Mouse (Mus musculus) limb, embryonic 11.5 days (tissue): Measurements from ENCODE around the gene Hspa1l. TPM values are rescaled to one million over a fixed set of nuclear protein-coding genes. Genes with fewer than 3 reads are reported as not detected.

Experiments used
- ATAC-seq: fragments of 200-750 bp; cut with Nextera tagmentation; 2 replicates; pipeline ENCODE4 v1.8.0; 2017; ENCODE audit warnings: low read depth; ENCODE audit not compliant: insufficient number of reproducible peaks, low FRiP score, low TSS enrichment
- DNase-seq: peaks from one replicate; pipeline ENCODE4 v3.0.0-alpha.2; 2015; ENCODE audit warnings: low spot score
- H3K27ac ChIP-seq: fragments of 300-500 bp; sonication (generic); replicated peaks from 2 replicates; pipeline ENCODE4 v1.5.1; 2014; ENCODE audit warnings: low read depth, mild to moderate bottlenecking, low read length
- H3K27me3 ChIP-seq: fragments of 300-500 bp; sonication (generic); 2 replicates; pipeline ENCODE4 v1.6.1; 2014; ENCODE audit warnings: mild to moderate bottlenecking, low read length, mixed read lengths; ENCODE audit not compliant: control insufficient read depth, insufficient read depth
- H3K36me3 ChIP-seq: fragments of 300-500 bp; sonication (generic); 2 replicates; pipeline ENCODE4 v1.6.1; 2014; ENCODE audit warnings: mild to moderate bottlenecking, low read length, moderate library complexity, mixed read lengths; ENCODE audit not compliant: control insufficient read depth, insufficient read depth
- H3K4me1 ChIP-seq: fragments of 300-500 bp; sonication (generic); 2 replicates; pipeline ENCODE4 v1.6.1; 2014; ENCODE audit warnings: low read length, mixed read lengths; ENCODE audit not compliant: control insufficient read depth, insufficient read depth
- H3K4me2 ChIP-seq: fragments of 300-500 bp; sonication (generic); 2 replicates; pipeline ENCODE4 v1.6.1; 2014; ENCODE audit warnings: low read depth, mild to moderate bottlenecking, moderate library complexity; ENCODE audit not compliant: severe bottlenecking
- H3K4me3 ChIP-seq: fragments of 300-500 bp; sonication (generic); 2 replicates; pipeline ENCODE4 v1.5.1; 2014; ENCODE audit warnings: low read depth, low read length
- H3K9ac ChIP-seq: fragments of 300-500 bp; sonication (generic); 2 replicates; pipeline ENCODE4 v1.6.1; 2014; ENCODE audit warnings: mild to moderate bottlenecking, low read length
- H3K9me3 ChIP-seq: fragments of 300-500 bp; sonication (generic); 2 replicates; pipeline ENCODE4 v1.6.1; 2016; ENCODE audit warnings: low read length; ENCODE audit not compliant: control insufficient read depth
- WGBS: fragments of 180-500 bp; shearing (Covaris S2); extraction: QIAGEN DNeasy Blood & Tissue Kit; methylation state at CpG from one replicate; pipeline ENCODE4 v1.1.7; 2014; 5-methylcytosine and 5-hydroxymethylcytosine counted together
- polyA plus RNA-seq: library from polyadenylated mRNA; unstranded; fragments of >200 nt; fragmentation: Nextera tagmentation; extraction: Ambion mirVana; gene quantifications from 2 replicates; pipeline ENCODE4 v1.2.1, GENCODE M21; 2014

Gene Hspa1l
- polyA plus RNA-seq, 1 experiment from 2014 or later = 1.5 TPM

DNA sequence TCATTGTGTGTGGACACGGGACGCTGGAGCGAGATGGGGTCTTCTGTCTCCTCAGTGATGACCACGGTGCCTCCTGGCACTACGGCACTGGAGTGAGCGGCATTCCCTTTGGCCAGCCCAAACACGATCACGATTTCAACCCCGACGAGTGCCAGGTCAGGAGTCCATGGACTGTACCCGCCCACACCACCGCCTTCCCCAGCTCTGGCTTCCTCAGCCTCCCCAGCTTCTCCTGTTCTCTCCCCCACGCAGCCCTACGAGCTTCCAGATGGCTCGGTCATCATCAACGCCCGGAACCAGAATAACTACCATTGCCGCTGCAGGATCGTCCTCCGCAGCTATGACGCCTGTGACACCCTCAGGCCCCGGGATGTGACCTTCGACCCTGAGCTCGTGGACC is 38.5 kb upstream of the Hspa1l start:
- WGBS = 77% methylated on average over 22 of the region's 24 CpGs
- Histone ChIP-seq H3K9ac (no peak overlapping the region), H3K27me3 (no peaks in the 10 kb centered on the region), H3K36me3 (no peaks in the 10 kb centered on the region), H3K4me2 (no peak overlapping the region), H3K27ac (no peak overlapping the region), H3K9me3 (no peaks in the 10 kb centered on the region), H3K4me3 (no peak overlapping the region), H3K4me1 (peaks cover 4% of the 10 kb centered on the region)
- DNase-seq = no peak
- ATAC-seq = no peak

DNA sequence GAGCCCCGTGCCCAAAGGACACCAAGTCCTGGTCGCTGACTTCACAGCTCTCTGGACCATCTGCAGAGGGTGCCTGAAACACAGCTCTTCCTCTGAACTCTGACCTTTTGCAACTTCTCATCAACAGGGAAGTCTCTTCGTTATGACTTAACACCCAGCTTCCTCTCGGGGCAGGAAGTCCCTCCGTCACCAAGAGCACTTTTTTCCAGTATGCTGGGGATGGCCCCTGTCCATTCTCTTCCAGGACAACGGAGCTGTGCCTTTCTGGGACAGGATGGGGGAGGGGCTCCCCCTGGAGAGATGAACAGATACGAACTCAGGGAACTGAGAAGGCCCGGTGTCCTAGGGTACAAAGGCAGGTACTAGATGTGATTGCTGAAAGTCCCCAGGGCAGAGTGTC is 37.7 kb upstream of the Hspa1l start:
- Histone ChIP-seq H3K36me3 (no peaks in the 10 kb centered on the region), H3K4me2 (no peak overlapping the region), H3K27me3 (no peaks in the 10 kb centered on the region), H3K9ac (no peak overlapping the region), H3K9me3 (no peaks in the 10 kb centered on the region), H3K4me3 (no peak overlapping the region), H3K4me1 (peaks cover 4% of the 10 kb centered on the region), H3K27ac (no peak overlapping the region)
- DNase-seq = no peak
- no peak for ATAC-seq
- 55% methylated on average over 8 of the region's 8 CpGs for WGBS

DNA sequence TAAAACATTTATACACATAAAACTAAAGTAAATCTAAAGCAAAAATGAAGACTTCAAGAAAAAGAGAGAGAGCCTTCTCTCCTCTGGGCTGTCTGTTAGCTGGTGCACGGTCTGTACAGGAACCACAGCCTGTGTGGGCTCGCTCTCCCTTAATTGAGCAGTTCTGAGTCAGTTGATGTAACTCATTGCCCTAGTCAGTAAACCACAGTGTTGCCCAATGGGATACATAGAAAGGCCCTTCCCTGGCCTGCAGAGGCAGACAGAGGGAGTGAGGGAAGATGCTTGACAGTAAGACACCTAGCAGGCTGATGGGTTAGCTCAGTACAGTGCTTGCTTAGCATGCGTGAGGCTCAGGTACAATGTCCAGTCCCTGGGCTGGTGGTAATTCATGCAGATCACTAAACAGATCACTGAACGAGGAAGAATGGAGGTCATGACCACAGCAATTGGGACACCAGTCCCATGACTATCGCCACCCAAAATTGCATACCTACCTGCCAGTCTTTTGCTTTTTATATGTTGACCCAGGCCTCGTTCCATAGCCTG is 34.5 kb upstream of the Hspa1l start:
- Histone ChIP-seq H3K4me3 (no peak overlapping the region), H3K36me3 (no peaks in the 10 kb centered on the region), H3K9ac (no peak overlapping the region), H3K9me3 (no peaks in the 10 kb centered on the region), H3K27me3 (no peaks in the 10 kb centered on the region), H3K27ac (no peak overlapping the region), H3K4me2 (no peak overlapping the region), H3K4me1 (0 out of 2 replicates have a peak, but pooled peaks cover 4% of the 10 kb centered on the region)
- WGBS = 81% methylated on average over 6 of the region's 6 CpGs
- ATAC-seq (no peak), DNase-seq (no peak)

DNA sequence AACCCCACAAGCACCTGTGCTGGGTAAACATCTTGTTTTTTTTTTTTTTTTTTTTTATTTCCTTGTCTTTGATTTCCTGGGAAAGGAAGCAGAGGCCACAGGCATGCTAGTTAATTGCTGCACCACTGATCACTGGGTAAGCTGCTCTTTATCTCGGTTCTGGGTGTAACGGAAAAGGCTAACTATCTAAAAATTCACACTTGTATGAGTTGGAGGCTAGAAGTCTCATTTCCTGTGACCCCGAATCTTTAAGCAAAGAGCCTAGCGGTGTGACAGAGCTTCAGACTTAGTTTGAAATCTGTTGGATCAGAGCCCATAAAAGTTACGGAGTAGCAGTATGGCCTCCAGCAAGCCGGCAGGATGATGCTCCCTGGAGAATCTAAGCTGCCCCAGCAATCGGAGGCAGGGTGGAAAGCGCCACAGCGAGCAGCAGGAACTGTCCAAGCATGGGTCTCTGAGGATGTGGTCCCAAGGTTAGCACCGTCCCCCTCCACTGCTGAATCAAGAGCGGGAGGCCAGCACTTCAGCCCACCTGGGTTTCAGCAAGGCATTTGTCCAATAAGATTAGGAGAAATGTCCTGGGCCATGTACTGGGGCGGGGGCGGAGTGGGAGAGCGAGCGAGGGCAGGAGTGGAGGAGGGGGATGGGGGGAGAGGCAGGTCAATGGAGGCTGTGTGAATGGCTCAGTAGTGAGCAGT is 31.0 kb upstream of the Hspa1l start:
- H3K27ac ChIP-seq = no peak overlapping the region; the same call in 1 of the 2 replicates
- H3K9me3 ChIP-seq = no peaks in the 10 kb centered on the region
- H3K4me2 ChIP-seq = peak overlapping the region; percentile 51
- ATAC-seq (peak; percentile 78; the same call in 1 of the 2 replicates), DNase-seq (peak; percentile 62)
- 8% methylated on average over 15 of the region's 15 CpGs for WGBS
- H3K4me1 ChIP-seq = 0 out of 2 replicates have a peak, but pooled peaks cover 4% of the 10 kb centered on the region
- peak overlapping the region; percentile 55 for H3K9ac ChIP-seq
- no peaks in the 10 kb centered on the region for H3K27me3 ChIP-seq
- peak overlapping the region; percentile 28 for H3K4me3 ChIP-seq
- H3K36me3 ChIP-seq = no peaks in the 10 kb centered on the region

DNA sequence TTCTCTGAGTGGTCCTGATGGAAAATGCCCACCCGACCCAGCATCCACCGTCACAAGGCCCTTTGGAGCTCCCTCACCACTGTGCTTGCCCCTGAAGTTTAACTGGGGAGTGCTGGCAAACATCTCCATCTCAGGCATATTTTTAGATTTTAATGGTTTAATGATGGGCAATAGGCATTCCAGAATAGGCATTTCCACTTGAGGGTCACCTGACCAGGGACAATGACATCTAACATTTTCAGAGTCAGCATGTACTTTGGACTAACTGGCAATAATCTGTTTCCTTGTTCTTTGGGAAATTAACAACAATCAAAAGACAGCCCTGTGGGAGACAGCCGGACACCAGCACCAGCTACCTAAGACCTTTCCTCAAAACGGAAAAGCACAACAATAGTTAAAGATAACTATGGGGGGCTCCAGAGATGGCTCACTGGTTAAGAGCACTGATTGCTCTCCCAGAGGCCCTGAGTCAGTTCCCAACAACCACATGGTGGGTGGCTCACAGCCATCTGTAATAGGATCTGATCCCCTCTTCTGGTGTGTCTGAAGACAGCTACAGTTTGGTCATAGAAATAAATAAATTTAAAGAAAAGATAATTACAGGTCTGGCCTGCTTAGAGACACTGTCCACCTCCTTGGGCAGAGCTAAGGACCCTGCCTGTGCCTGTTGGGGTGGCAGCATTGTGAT is 29.2 kb upstream of the Hspa1l start:
- H3K4me1 ChIP-seq = 0 out of 2 replicates have a peak, but pooled peaks cover 4% of the 10 kb centered on the region
- no peaks in the 10 kb centered on the region for H3K36me3 ChIP-seq
- no peak for DNase-seq
- no peak overlapping the region for H3K9ac ChIP-seq
- no peak overlapping the region for H3K4me3 ChIP-seq
- H3K27me3 ChIP-seq = no peaks in the 10 kb centered on the region
- no peak overlapping the region for H3K4me2 ChIP-seq
- no peak for ATAC-seq
- H3K9me3 ChIP-seq = no peaks in the 10 kb centered on the region
- WGBS = 88% methylated on average over 4 of the region's 4 CpGs
- H3K27ac ChIP-seq = no peak overlapping the region

DNA sequence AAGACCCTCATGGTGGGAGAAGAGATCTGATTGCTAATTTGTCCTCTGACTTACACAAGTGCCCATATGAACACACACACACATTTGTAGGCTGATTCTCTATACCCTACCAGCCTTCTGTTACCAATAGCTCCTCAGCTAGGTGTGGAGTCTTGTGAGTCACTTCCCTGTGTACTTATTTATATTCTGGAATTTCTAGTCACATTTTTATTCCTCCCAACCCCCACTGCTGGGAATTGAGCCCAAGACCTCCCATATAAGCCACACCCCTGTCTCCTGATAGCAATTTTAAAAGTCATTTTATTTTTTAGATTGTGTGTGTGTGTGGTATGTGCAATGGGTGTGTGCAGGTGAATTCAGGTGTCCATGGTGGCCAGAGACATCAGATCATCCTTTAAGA is 28.1 kb upstream of the Hspa1l start:
- no peaks in the 10 kb centered on the region for H3K36me3 ChIP-seq
- no peak overlapping the region for H3K27ac ChIP-seq
- no peak overlapping the region for H3K9ac ChIP-seq
- ATAC-seq (no peak), DNase-seq (no peak)
- no peaks in the 10 kb centered on the region for H3K27me3 ChIP-seq
- no peaks in the 10 kb centered on the region for H3K9me3 ChIP-seq
- no peak overlapping the region for H3K4me3 ChIP-seq
- H3K4me2 ChIP-seq = no peak overlapping the region
- H3K4me1 ChIP-seq = 0 out of 2 replicates have a peak, but pooled peaks cover 4% of the 10 kb centered on the region

DNA sequence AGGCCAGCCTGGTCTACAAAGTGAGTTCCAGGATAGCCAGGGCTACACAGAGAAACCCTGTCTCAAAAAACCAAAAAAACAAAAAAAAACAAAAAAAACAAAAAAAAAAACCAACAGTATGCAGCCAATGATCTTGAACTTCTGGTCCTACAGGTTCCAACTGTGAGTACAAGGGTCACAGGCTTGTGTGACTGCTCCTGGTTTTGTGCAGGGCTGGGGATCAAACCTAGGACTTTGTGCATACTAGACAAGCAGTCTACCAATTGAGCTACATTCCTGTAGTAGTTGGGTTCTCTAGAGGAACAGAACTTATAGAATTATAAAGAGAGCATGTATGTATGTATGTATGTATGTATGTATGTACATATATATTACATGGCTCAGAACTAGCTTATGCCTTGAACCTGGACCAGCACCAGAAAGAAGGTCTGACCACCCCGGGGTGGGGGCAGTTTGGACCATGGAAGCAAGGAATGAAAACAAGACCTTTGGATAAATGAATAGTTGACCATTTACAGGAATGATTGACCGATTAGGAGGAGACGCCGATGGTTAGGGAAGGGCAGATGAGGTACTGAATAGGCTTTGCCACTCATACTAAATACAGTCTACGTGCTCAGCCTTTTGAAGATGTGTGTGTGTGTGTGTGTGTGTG is 25.9 kb upstream of the Hspa1l start:
- no peak overlapping the region for H3K4me3 ChIP-seq
- no peak overlapping the region for H3K27ac ChIP-seq
- ATAC-seq (no peak), DNase-seq (no peak)
- H3K4me1 ChIP-seq = 0 out of 2 replicates have a peak, but pooled peaks cover 2% of the 10 kb centered on the region
- no peaks in the 10 kb centered on the region for H3K9me3 ChIP-seq
- H3K27me3 ChIP-seq = no peaks in the 10 kb centered on the region
- WGBS = 92% methylated on average over 5 of the region's 5 CpGs
- H3K36me3 ChIP-seq = peaks cover 14% of the 10 kb centered on the region; the same call in 1 of the 2 replicates
- H3K4me2 ChIP-seq = no peak overlapping the region
- no peak overlapping the region for H3K9ac ChIP-seq

DNA sequence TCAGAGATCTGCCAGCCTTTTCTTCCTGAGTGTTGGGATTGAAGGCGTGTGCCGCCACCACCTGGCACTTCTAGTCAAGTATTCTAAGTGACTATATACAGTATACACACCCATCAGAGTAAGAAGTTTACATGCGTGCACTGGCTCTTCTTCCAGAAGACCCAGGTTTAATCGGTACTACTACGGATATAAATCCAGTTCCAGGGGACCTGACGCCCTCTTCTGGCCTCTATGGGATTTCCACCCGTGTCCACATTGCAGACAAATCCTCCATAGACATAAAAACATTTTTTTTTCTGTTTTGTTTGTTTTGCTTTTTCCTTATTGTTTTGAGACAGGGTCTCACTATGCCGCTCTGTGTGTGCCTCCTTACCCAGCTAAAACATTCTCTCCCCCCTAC is 24.9 kb upstream of the Hspa1l start:
- ATAC-seq = no peak
- Histone ChIP-seq H3K9ac (no peak overlapping the region), H3K9me3 (no peaks in the 10 kb centered on the region), H3K36me3 (peaks cover 14% of the 10 kb centered on the region; the same call in 1 of the 2 replicates), H3K27me3 (no peaks in the 10 kb centered on the region), H3K27ac (no peak overlapping the region), H3K4me3 (no peak overlapping the region), H3K4me2 (no peak overlapping the region), H3K4me1 (no peaks in the 10 kb centered on the region)
- DNase-seq = peak; percentile 51
- WGBS = 32% methylated on average over 8 of the region's 8 CpGs
